Mouse (Mus musculus) midbrain, postnatal 0 days (tissue): ENCODE measurements at regions not wholly inside any gene's neighbourhood (a gene's known extent, or its start where the extent isn't known, plus 50 kb on each side); places are given as distances from the start of the nearest gene placed in this dataset.

ENCODE experiments used
- ATAC-seq: fragments of 200-750 bp; cut with Nextera tagmentation; 2 replicates; pipeline ENCODE4 v1.8.0; 2017; ENCODE audit warnings: moderate number of reproducible peaks, mild to moderate bottlenecking, moderate TSS enrichment, moderate library complexity; ENCODE audit not compliant: low FRiP score
- DNase-seq: peaks from one replicate; pipeline ENCODE4 v3.0.0-alpha.2; 2015; ENCODE audit warnings: low spot score
- H3K27ac ChIP-seq: fragments of 300-500 bp; sonication (generic); 2 replicates; pipeline ENCODE4 v1.5.1; 2014; ENCODE audit warnings: low read depth, mild to moderate bottlenecking, low read length, mixed read lengths
- H3K27me3 ChIP-seq: fragments of 300-500 bp; sonication (generic); 2 replicates; pipeline ENCODE4 v1.6.1; 2014; ENCODE audit warnings: low read length, control low read depth, mixed read lengths; ENCODE audit not compliant: insufficient read depth
- H3K36me3 ChIP-seq: fragments of 300-500 bp; sonication (generic); 2 replicates; pipeline ENCODE4 v1.6.1; 2014; ENCODE audit warnings: low read length, control low read depth, mixed read lengths; ENCODE audit not compliant: insufficient read depth
- H3K4me1 ChIP-seq: fragments of 300-500 bp; sonication (generic); 2 replicates; pipeline ENCODE4 v1.6.1; 2014; ENCODE audit warnings: mild to moderate bottlenecking, control low read depth, antibody characterized with exemption, low read length, mixed read lengths; ENCODE audit not compliant: insufficient read depth
- H3K4me2 ChIP-seq: fragments of 300-500 bp; sonication (generic); 2 replicates; pipeline ENCODE4 v1.6.1; 2014; ENCODE audit warnings: low read depth, mild to moderate bottlenecking, low read length, mixed read lengths; ENCODE audit not compliant: poor library complexity, severe bottlenecking
- H3K4me3 ChIP-seq: fragments of 300-500 bp; sonication (generic); 2 replicates; pipeline ENCODE4 v1.5.1; 2014; ENCODE audit warnings: low read depth, mild to moderate bottlenecking, low read length, moderate library complexity
- H3K9ac ChIP-seq: fragments of 300-500 bp; sonication (generic); replicated peaks from 2 replicates; pipeline ENCODE4 v1.6.1; 2014; ENCODE audit warnings: mild to moderate bottlenecking, low read length, moderate library complexity, mixed read lengths; ENCODE audit not compliant: poor library complexity, severe bottlenecking
- H3K9me3 ChIP-seq: fragments of 300-500 bp; sonication (generic); 2 replicates; pipeline ENCODE4 v1.6.1; 2016; ENCODE audit warnings: low read length, control low read depth
- CTCF ChIP-seq: IDR thresholded peaks from 2 replicates; pipeline ENCODE4 v1.5.1; 2016; ENCODE audit warnings: antibody characterized with exemption, mild to moderate bottlenecking
- WGBS: fragments of 180-500 bp; shearing (Covaris S2); extraction: QIAGEN DNeasy Blood & Tissue Kit; methylation state at CpG from one replicate; pipeline ENCODE4 v1.1.7; 2014; 5-methylcytosine and 5-hydroxymethylcytosine counted together

DNA sequence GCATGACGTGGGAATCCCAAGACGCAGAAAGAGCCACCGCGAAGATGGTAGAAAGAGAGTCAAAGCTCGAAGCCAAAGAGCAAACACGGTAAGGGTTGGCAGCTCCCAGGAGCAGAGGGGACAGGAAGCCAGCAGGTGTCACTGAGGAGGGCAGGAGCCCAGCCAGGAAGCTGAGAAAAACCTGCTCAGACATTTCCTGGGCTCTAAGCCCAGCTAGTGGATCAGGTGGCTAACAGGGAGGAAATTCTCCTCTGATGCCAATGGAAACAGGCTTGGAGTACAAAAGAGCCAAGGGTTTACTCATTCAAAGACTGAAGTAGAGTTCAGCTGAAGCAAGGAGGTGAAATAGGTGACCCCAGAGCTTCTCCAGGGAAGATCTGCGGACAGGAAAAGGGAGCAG, 368.9 kb downstream of the Nkx6-1 start:
- no peak for ATAC-seq
- TF ChIP-seq CTCF = no peak
- DNase-seq = peak; percentile 76
- H3K27me3 ChIP-seq = no peaks in the 10 kb centered on the region
- H3K9me3 ChIP-seq = no peaks in the 10 kb centered on the region
- no peaks in the 10 kb centered on the region for H3K4me1 ChIP-seq
- no peak overlapping the region for H3K4me2 ChIP-seq
- 69% methylated on average over 7 of the region's 7 CpGs for WGBS
- no peaks in the 10 kb centered on the region for H3K36me3 ChIP-seq
- no peak overlapping the region for H3K4me3 ChIP-seq
- no peak overlapping the region for H3K27ac ChIP-seq
- H3K9ac ChIP-seq = no peak overlapping the region

DNA sequence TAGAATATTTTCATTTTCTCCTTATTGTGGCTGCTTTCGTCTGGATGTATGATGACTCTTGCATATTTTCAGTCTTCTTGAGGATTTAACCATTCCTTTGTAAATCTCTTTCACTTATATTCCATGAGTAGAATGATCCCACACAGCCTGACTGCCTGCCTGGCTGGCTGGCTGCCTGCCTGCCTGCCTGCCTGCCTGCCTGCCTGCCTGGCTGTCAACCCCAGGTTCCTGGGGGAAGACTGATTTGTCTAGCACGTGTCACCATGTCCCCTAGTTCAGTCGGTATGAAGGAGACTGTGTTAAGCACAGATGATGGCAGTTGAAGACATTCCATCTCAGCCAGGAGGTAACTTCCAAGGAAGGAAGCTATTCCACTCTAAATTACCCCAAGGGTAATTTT, 370.8 kb downstream of the Nkx6-1 start:
- H3K36me3 ChIP-seq = no peaks in the 10 kb centered on the region
- no peak overlapping the region for H3K27ac ChIP-seq
- H3K27me3 ChIP-seq = no peaks in the 10 kb centered on the region
- no peak overlapping the region for H3K4me2 ChIP-seq
- H3K4me3 ChIP-seq = no peak overlapping the region
- no peak for TF ChIP-seq CTCF
- H3K4me1 ChIP-seq = no peaks in the 10 kb centered on the region
- 66% methylated on average over 3 of the region's 3 CpGs for WGBS
- ATAC-seq = no peak
- no peak for DNase-seq
- H3K9ac ChIP-seq = no peak overlapping the region
- H3K9me3 ChIP-seq = no peaks in the 10 kb centered on the region

DNA sequence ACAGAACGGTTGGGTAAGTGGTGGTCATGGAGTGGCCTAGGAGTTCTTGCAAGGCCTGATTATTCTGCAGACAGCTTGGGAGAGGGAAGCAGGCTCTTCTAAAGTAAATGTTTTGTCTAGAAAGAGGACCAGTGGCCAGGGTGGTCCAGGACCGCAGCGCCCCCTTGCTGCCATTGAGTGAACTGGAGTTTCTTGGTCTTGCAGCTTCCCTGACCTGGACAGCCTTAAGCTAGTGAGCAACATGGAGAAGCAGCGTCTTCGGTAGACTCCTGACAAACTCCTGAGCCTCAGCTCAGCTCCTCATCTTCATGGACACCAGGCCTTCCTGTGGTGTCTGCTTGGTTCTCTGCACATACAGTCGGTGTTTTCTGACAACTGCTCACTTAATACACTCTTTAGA, 376.4 kb downstream of the Nkx6-1 start:
- Histone ChIP-seq H3K27ac (no peak overlapping the region), H3K27me3 (no peaks in the 10 kb centered on the region), H3K36me3 (no peaks in the 10 kb centered on the region), H3K4me3 (no peak overlapping the region), H3K9ac (no peak overlapping the region), H3K4me1 (no peaks in the 10 kb centered on the region), H3K4me2 (no peak overlapping the region), H3K9me3 (no peaks in the 10 kb centered on the region)
- DNase-seq = no peak
- peak; percentile 44 for TF ChIP-seq CTCF
- no peak for ATAC-seq
- 61% methylated on average over 6 of the region's 6 CpGs for whole genome bisulfite sequencing

DNA sequence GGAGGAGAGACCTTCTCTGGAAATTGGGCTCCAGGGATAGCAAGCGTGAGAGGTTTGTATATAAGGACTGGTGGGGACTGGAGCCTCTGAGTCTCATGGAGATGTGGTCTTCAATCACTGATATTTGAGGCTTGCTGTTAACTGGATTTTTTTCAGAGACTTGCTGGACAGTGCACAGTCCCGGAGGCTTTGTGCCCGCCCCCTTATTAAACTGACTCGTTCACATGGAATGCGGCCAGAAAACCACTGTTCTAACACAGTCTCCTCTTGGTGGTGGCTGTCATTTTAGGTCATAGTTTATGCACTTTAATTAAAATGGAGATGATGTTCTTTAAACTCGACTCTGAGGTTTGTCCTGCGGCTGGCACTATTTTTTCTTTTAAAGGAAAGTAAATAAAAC, 378.9 kb downstream of the Nkx6-1 start:
- Histone ChIP-seq H3K4me3 (no peak overlapping the region), H3K9ac (no peak overlapping the region), H3K4me1 (no peaks in the 10 kb centered on the region), H3K4me2 (no peak overlapping the region), H3K9me3 (no peaks in the 10 kb centered on the region), H3K27ac (no peak overlapping the region), H3K36me3 (no peaks in the 10 kb centered on the region), H3K27me3 (no peaks in the 10 kb centered on the region)
- ATAC-seq (no peak), DNase-seq (no peak)
- TF ChIP-seq CTCF = no peak
- WGBS = 71% methylated on average over 7 of the region's 7 CpGs

DNA sequence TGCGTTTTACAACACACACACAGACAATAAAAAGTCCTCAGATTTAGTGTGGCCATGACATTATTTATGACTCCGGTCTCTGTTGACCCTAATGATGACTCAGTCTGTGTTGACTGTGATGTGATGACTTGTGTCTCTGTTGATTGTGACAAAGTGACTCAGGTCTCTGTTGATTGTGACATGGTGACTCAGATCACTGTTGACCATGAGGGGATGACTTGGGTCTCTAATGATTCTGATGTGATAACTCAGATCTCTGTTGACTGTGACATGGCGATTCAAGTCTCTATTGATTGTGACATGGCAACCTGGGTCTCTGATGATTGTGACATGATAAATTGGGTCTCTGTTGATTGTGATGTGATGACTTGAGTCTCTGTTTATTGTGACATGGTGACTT, 405.0 kb downstream of the Gpat3 start:
- TF ChIP-seq CTCF = no peak
- H3K4me1 ChIP-seq = no peaks in the 10 kb centered on the region
- H3K36me3 ChIP-seq = no peaks in the 10 kb centered on the region
- DNase-seq (no peak), ATAC-seq (no peak)
- 95% methylated on average over 3 of the region's 3 CpGs for WGBS
- H3K27ac ChIP-seq = no peak overlapping the region
- H3K4me3 ChIP-seq = no peak overlapping the region
- H3K9me3 ChIP-seq = no peaks in the 10 kb centered on the region
- H3K27me3 ChIP-seq = no peaks in the 10 kb centered on the region
- no peak overlapping the region for H3K9ac ChIP-seq
- no peak overlapping the region for H3K4me2 ChIP-seq

DNA sequence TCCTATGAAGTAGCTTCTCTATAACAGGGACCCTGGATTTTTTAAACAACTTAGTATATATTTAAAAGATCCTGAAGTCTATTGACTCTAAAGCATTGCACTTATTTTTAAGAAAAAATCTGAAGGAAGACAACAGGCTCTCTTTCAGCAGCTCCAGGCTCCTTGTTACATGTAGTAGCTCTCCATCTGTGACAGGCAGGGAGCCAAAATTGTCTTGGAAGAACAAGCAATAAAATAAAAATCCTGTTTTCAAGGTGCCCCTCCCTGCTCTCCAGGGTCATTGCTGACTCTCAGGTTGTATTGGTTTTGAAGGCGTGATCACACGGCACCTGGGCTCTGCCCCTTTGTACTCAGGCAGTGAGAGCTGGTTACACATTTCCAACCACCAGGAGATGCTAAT, 397.1 kb downstream of the Gpat3 start:
- WGBS = 88% methylated on average over 2 of the region's 2 CpGs
- DNase-seq = peak; percentile 8
- no peak overlapping the region for H3K27ac ChIP-seq

More for the DNA sequence above, 397.1 kb downstream of the Gpat3 start:
- Histone ChIP-seq H3K4me3 (no peak overlapping the region), H3K4me1 (no peaks in the 10 kb centered on the region), H3K9ac (no peak overlapping the region), H3K36me3 (no peaks in the 10 kb centered on the region), H3K4me2 (no peak overlapping the region), H3K9me3 (no peaks in the 10 kb centered on the region), H3K27me3 (no peaks in the 10 kb centered on the region)
- ATAC-seq = no peak
- no peak for TF ChIP-seq CTCF
